In the genomic region with DNA sequence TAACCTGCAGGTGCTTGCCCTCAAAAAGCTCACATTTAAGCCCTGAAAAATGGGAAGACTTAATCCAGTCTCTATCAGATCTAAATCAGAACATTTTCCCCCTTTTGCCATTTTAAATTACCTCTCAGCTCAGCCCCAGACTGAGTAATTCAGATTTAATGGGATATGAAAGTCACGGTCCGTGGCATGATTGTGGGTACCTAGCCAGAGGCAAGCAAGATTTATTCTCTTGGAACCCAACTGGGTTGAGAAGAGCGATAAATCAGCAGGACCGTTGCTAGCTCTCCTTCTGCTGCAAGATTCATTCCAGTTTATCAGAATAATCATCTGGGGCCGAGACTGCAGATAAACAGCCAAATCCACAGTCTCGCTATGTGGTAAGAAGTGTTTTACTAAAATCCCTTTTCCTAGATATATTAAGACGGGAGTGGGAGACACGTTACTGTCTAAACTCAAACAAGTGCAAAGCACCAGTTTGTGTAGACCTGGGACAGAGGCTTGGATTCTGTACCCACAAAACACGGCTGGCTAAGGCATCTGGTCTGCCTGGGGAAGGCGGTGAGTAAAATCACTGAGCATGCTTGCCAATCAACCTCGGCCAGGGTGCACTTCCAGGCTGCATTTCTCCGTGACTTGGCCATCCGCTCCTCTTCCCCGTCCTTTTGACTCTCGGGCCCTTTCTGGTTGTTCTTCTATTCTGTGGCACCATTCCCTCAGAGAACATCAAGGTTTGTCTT, we compare ENCODE assay signal across 23 mouse cellular contexts.
DNase-seq lines count a peak whose midpoint lies in the region; ATAC-seq and TF ChIP-seq lines count a peak whose summit lies in the region.
"Had no signal": no experiment of that assay in that cellular context is flagged by ENCODE, and none has a peak within 500 bp of the region (broad histone marks: within the 10 kb centered on the region; RNA-seq: fewer than 3 reads in every experiment).

No protein-coding gene starts in this region.

- H3K4me1 ChIP-seq in forebrain, embryonic 14.5 days (ENCODE audit: control insufficient read depth, insufficient read depth, low read length): no peaks in the 10 kb centered on the region
- H3K4me1 ChIP-seq in forebrain, postnatal 0 days (ENCODE audit: insufficient read depth): 0 out of 2 replicates have a peak, but pooled peaks cover 4% of the 10 kb centered on the region
- H3K4me1 ChIP-seq in hindbrain, embryonic 15.5 days (replicated peaks): peaks cover 16% of the 10 kb centered on the region; the same call in 1 of the 2 replicates
- peaks cover 5% of the 10 kb centered on the region; the same call in 1 of the 2 replicates for H3K4me1 ChIP-seq in neural tube, embryonic 14.5 days (ENCODE audit: control insufficient read depth, insufficient read depth, low read length)
- H3K4me1 ChIP-seq in limb, embryonic 10.5 days: no peaks in the 10 kb centered on the region
- H3K4me1 ChIP-seq: forebrain, embryonic 13.5 days; heart, embryonic 13.5 days; limb, embryonic 12.5 days had no signal

- no peaks in the 10 kb centered on the region for H3K27me3 ChIP-seq in forebrain, embryonic 14.5 days (replicated peaks; ENCODE audit: control insufficient read depth, insufficient read depth, low read length)
- H3K27me3 ChIP-seq in forebrain, postnatal 0 days (ENCODE audit: insufficient read depth, low read length): no peaks in the 10 kb centered on the region
- H3K27me3 ChIP-seq in hindbrain, embryonic 15.5 days: no peaks in the 10 kb centered on the region
- no peaks in the 10 kb centered on the region for H3K27me3 ChIP-seq in neural tube, embryonic 14.5 days (ENCODE audit: control insufficient read depth, insufficient read depth, low read length)
- no peaks in the 10 kb centered on the region for H3K27me3 ChIP-seq in limb, embryonic 10.5 days (ENCODE audit: low read depth, poor library complexity, severe bottlenecking)
- H3K27me3 ChIP-seq: forebrain, embryonic 13.5 days; heart, embryonic 13.5 days; limb, embryonic 12.5 days; midbrain, embryonic 12.5 days had no signal

- no peak overlapping the region for H3K27ac ChIP-seq in forebrain, embryonic 14.5 days (ENCODE audit: low read depth, low read length)
- no peak overlapping the region for H3K27ac ChIP-seq in forebrain, postnatal 0 days (ENCODE audit: low read depth, low read length)
- peak overlapping the region; percentile 59 for H3K27ac ChIP-seq in hindbrain, embryonic 15.5 days (replicated peaks)
- peak overlapping the region; percentile 41; the same call in 1 of the 2 replicates for H3K27ac ChIP-seq in neural tube, embryonic 14.5 days (ENCODE audit: low read depth, low read length)
- no peak overlapping the region for H3K27ac ChIP-seq in limb, embryonic 10.5 days
- H3K27ac ChIP-seq: forebrain, embryonic 13.5 days; heart, embryonic 13.5 days; limb, embryonic 12.5 days; macrophage; midbrain, embryonic 12.5 days had no signal

- intact Hi-C loops in left cerebral cortex, postnatal 4 days (cut with DNase I): no loop called here

- DNase-seq in forebrain, embryonic 14.5 days (ENCODE audit: low spot score): peak; percentile 3
- no peak for DNase-seq in forebrain, postnatal 0 days
- DNase-seq in left cerebral cortex, postnatal 4 days: peak; percentile 22
- no peak for DNase-seq in left cerebral cortex, adult 11 months (ENCODE audit: low spot score)
- DNase-seq in limb, embryonic 10.5 days (ENCODE audit: low spot score): no peak
- DNase-seq: adrenal gland, adult 2 months; cerebellum, adult 18-20 months; heart, postnatal 14 days; kidney, adult 2 months; kidney, postnatal 10 days; liver, postnatal 0 days; right cerebral cortex, postnatal 25 days; spleen, adult 18-20 months had no signal

- no peak overlapping the region for H3K9ac ChIP-seq in forebrain, embryonic 14.5 days (ENCODE audit: low read length)
- H3K9ac ChIP-seq in forebrain, postnatal 0 days: no peak overlapping the region
- no peak overlapping the region for H3K9ac ChIP-seq in hindbrain, embryonic 15.5 days
- H3K9ac ChIP-seq in neural tube, embryonic 14.5 days (replicated peaks; ENCODE audit: low read depth, low read length): no peak overlapping the region
- H3K9ac ChIP-seq: forebrain, embryonic 13.5 days; heart, embryonic 13.5 days; limb, embryonic 12.5 days; liver, postnatal 0 days; midbrain, embryonic 12.5 days had no signal

- no peaks in the 10 kb centered on the region for H3K36me3 ChIP-seq in forebrain, embryonic 14.5 days (ENCODE audit: control insufficient read depth, insufficient read depth, low read length)
- no peaks in the 10 kb centered on the region for H3K36me3 ChIP-seq in forebrain, postnatal 0 days (ENCODE audit: insufficient read depth)
- H3K36me3 ChIP-seq in hindbrain, embryonic 15.5 days: no peaks in the 10 kb centered on the region
- H3K36me3 ChIP-seq in neural tube, embryonic 14.5 days (ENCODE audit: control insufficient read depth, insufficient read depth, low read length): no peaks in the 10 kb centered on the region
- no peaks in the 10 kb centered on the region for H3K36me3 ChIP-seq in limb, embryonic 10.5 days
- H3K36me3 ChIP-seq: heart, embryonic 13.5 days; limb, embryonic 12.5 days; midbrain, embryonic 12.5 days had no signal

- no peak overlapping the region for H3K4me3 ChIP-seq in forebrain, embryonic 14.5 days (ENCODE audit: low read depth, low read length)
- H3K4me3 ChIP-seq in forebrain, postnatal 0 days (ENCODE audit: low read depth, low read length): no peak overlapping the region
- H3K4me3 ChIP-seq in hindbrain, embryonic 15.5 days: no peak overlapping the region
- no peak overlapping the region for H3K4me3 ChIP-seq in neural tube, embryonic 14.5 days (ENCODE audit: low read depth, low read length)
- H3K4me3 ChIP-seq in limb, embryonic 10.5 days: no peak overlapping the region
- H3K4me3 ChIP-seq: forebrain, embryonic 13.5 days; heart, embryonic 13.5 days; limb, embryonic 12.5 days; midbrain, embryonic 12.5 days had no signal

- WGBS in forebrain, embryonic 14.5 days: 75% methylated on average over 15 of the region's 15 CpGs
- WGBS in forebrain, postnatal 0 days: 65% methylated on average over 15 of the region's 15 CpGs
- 48% methylated on average over 15 of the region's 15 CpGs for WGBS in hindbrain, embryonic 15.5 days
- 42% methylated on average over 15 of the region's 15 CpGs for whole genome bisulfite sequencing in neural tube, embryonic 14.5 days
- WGBS in limb, embryonic 10.5 days: 86% methylated on average over 15 of the region's 15 CpGs

- no peaks in the 10 kb centered on the region for H3K9me3 ChIP-seq in forebrain, embryonic 14.5 days (replicated peaks; ENCODE audit: control insufficient read depth, low read length)
- no peaks in the 10 kb centered on the region for H3K9me3 ChIP-seq in forebrain, postnatal 0 days (ENCODE audit: low read length)
- H3K9me3 ChIP-seq in hindbrain, embryonic 15.5 days: no peaks in the 10 kb centered on the region
- no peaks in the 10 kb centered on the region for H3K9me3 ChIP-seq in neural tube, embryonic 14.5 days (ENCODE audit: control insufficient read depth, low read length)
- no peaks in the 10 kb centered on the region for H3K9me3 ChIP-seq in limb, embryonic 10.5 days (replicated peaks)
- H3K9me3 ChIP-seq: forebrain, embryonic 13.5 days; heart, embryonic 13.5 days; limb, embryonic 12.5 days; midbrain, embryonic 12.5 days had no signal

- H3K4me2 ChIP-seq in forebrain, embryonic 14.5 days (ENCODE audit: low read length): no peak overlapping the region
- no peak overlapping the region for H3K4me2 ChIP-seq in forebrain, postnatal 0 days (ENCODE audit: low read depth)
- no peak overlapping the region for H3K4me2 ChIP-seq in hindbrain, embryonic 15.5 days
- no peak overlapping the region for H3K4me2 ChIP-seq in neural tube, embryonic 14.5 days (ENCODE audit: low read depth, low read length)
- H3K4me2 ChIP-seq: forebrain, embryonic 13.5 days; heart, embryonic 13.5 days; limb, embryonic 12.5 days; liver, embryonic 11.5 days; midbrain, embryonic 12.5 days had no signal

- ATAC-seq in forebrain, embryonic 14.5 days: no peak
- no peak for ATAC-seq in forebrain, postnatal 0 days
- ATAC-seq in hindbrain, embryonic 15.5 days (ENCODE audit: low FRiP score, low read depth): no peak
- ATAC-seq in neural tube, embryonic 14.5 days (ENCODE audit: low read depth): peak; percentile 61; the same call in 1 of the 2 replicates
- ATAC-seq: CD4-positive, CD25-positive, alpha-beta regulatory T cell, adult 4 months; forebrain, embryonic 13.5 days; liver, postnatal 0 days; lung, postnatal 0 days had no signal

- no peak for TF ChIP-seq CTCF in forebrain, postnatal 0 days (IDR thresholded peaks at IDR 0.05; ENCODE audit: low read depth)

Comparison
In these comparisons a context has a peak if more than half of its experiments do, and no peak if none do; other contexts are left out.
1. DNase-seq: peak in forebrain, embryonic 14.5 days (single experiment) and left cerebral cortex, postnatal 4 days (single experiment); none in forebrain, postnatal 0 days (single experiment), left cerebral cortex, adult 11 months (single experiment) and limb, embryonic 10.5 days (single experiment).
2. H3K27ac ChIP-seq: peak in hindbrain, embryonic 15.5 days (single experiment) and neural tube, embryonic 14.5 days (single experiment); none in forebrain, embryonic 14.5 days (single experiment), forebrain, postnatal 0 days (single experiment) and limb, embryonic 10.5 days (single experiment).